Mouse (Mus musculus) fat pad, adult 2 months (tissue): ENCODE data around the gene Lrrc32.
A peak's percentile ranks its signal among the peaks of the same experiment; 100 is the strongest.

ENCODE experiments used
- DNase-seq: peaks from one replicate; pipeline ENCODE4 v3.0.0-alpha.2; 2011; ENCODE audit warnings: low read depth, low spot score; ENCODE audit errors: extremely low read depth

The Lrrc32 gene

GRCm38 (mm10) chr7:98510961-98511958 is 22.2 kb downstream of the Lrrc32 start:
- DNase-seq = peak; percentile 45

DNA sequence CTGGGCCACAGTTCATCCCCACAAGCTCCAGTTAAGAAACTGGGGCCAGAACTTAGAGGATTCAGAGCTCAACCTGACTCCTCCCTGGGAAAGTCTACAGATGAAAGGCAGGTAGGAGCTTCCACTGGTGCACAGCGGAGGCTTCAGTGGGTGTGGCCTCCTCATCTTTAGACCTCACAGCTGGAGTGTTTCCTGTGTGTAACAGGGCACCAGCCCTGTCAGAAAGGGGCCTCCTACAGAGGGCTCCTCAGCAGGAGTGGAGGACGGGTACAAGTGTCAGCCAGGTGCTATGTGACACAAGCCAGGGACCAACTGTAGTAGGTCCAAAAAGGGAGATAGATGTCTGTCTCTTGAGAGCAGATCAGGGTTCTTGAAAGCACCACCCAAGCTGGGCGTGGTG is 24.2 kb downstream of the Lrrc32 start:
- DNase-seq = no peak

DNA sequence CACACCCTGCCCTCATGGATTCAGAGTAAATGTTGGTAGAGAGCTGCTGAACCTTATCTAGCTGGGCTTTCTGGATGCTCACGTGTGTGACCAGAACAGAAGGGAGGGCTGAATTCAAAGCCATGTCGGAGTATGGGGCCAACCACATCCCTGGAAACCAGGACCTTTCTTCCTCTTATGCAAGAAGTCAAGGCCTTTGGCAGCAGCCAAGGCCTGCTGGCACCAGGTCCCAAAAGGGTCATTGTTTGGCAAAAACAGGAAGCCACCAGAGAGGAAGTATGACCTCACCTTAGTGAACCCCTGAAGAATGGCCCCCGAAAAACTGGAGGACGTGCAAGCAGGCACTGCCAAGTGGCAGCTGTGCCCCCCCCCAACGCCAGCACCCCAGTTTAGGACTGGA is 33.5 kb downstream of the Lrrc32 start:
- DNase-seq = no peak

GRCm38 (mm10) chr7:98523070-98523812 is 34.2 kb downstream of the Lrrc32 start:
- no peak for DNase-seq

DNA sequence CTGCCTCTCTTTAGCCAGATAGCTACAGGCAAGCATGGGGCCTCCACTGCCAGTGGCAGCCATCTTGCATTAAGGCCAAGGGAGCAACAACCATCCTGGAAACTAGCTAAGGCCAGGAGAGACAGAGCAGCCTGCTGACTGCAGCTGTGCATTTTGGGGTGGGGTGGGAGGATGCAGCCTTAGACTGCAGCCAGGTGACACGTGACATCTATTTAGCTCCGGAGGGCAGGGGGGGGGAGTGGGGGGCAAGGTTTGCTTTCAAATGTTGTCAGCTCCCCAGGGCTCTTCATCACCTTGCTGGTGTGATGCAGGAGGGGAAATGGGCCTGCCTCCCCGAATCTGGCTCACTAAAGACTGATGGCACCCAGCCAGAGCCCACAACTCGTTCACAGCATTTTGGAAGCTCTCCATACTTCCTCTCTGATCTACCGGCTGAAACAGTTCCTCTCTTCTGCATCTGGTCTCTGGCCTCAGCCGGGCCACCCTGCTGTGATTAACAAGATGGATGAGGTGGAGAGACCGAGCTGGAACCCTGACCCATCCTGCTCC is 34.8 kb downstream of the Lrrc32 start:
- DNase-seq = no peak

DNA sequence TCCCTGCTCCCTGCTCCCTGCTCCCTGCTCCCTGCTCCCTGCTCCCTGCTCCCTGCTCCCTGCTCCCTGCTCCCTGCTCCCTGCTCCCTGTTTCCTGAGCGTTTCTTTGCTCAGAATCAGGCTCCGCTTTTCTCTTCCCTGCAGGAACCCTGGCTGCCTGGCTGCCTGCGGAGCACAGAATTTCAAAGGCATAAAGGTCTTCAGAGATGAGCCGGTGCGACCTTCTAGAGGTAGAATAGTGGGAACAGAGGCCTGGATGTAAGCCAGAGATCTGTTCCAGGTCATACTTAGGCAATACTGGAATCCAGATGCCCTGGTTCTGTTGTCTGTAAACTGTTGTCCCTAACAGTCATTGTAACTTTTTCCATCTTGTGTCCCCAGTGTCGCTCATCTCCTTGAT is 35.3 kb downstream of the Lrrc32 start:
- no peak for DNase-seq

GRCm38 (mm10) chr7:98524869-98525699 is 36.0 kb downstream of the Lrrc32 start:
- DNase-seq = no peak

- no peak for DNase-seq
These were observed 38.0 kb downstream of the Lrrc32 start for GRCm38 (mm10) chr7:98527085-98527484.

GRCm38 (mm10) chr7:98531612-98532011 is 42.5 kb downstream of the Lrrc32 start:
- no peak for DNase-seq

GRCm38 (mm10) chr7:98532981-98533380 is 43.9 kb downstream of the Lrrc32 start:
- DNase-seq = no peak

DNA sequence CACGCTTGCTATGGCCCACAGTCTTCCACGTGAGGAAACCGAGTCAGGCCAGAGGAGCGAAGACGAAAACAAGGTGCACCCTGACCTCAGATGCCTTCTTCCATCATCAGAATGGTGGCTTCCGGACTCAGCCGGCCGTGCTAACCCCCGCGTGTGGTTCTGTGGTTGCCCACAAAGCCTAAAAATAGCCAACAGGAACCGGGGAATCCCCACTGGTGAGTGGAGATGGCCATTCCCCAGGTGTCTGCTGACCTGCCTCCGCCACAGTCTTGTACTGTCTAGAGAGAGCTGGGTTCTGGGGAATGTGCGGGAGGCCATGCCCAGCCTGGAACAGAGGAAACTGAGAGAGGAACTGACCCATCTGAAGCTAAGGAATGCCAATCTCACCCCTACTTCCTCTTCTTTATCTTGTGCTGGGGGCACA is 45.4 kb downstream of the Lrrc32 start:
- no peak for DNase-seq

DNA sequence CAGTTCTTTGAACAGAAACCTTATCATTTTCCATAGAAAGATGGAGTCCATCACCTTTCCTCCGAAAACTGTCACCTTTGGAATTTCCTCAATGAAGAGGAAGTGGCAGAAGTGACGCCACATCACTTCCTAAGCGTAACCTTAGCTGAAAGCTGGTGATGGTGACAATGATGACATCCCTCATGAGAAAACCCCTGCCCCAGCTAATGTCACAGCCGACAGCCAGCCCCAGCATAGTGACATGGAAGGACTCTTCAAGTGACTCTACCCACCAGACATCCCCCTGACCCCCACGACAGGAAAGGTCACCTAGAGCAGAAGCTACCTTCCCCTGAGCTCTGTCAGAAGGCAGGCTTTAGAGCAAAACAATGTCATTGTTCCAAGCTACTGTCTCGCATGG is 46.1 kb downstream of the Lrrc32 start:
- DNase-seq = no peak

- DNase-seq = no peak
These were observed 46.8 kb downstream of the Lrrc32 start for GRCm38 (mm10) chr7:98535882-98536281.

- no peak for DNase-seq
These were observed 48.3 kb downstream of the Lrrc32 start for GRCm38 (mm10) chr7:98537210-98537966.

DNA sequence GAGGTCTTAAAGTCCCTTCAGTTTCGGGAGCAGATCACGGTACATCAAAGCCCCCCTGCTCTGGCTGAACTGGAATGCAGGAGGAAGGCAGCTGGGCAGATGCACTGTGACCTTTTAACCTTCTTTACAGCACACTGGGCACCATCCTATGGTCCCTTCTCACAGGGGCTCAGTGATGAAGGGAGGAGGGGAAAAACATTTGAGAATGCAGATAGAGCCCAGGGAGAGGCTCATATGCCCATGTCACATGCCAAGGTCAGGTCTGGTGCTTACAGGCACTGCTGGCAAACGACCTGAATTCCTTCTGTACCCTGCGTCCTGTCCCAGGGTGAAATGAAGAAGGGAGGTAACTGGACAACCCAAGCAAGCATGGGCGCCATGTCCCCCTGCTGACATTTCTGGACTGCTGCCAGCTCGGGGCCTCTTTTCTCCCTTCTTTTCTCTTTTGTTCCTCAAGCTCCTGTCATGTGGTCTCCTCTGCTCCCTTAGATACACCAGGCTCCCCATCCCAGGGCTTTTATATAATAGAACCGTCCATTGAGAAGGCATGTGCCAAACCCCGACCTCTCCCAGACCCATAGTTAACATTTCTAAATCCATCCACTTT is 49.0 kb downstream of the Lrrc32 start:
- no peak for DNase-seq

GRCm38 (mm10) chr7:98540879-98541278 is 51.8 kb downstream of the Lrrc32 start:
- no peak for DNase-seq

DNA sequence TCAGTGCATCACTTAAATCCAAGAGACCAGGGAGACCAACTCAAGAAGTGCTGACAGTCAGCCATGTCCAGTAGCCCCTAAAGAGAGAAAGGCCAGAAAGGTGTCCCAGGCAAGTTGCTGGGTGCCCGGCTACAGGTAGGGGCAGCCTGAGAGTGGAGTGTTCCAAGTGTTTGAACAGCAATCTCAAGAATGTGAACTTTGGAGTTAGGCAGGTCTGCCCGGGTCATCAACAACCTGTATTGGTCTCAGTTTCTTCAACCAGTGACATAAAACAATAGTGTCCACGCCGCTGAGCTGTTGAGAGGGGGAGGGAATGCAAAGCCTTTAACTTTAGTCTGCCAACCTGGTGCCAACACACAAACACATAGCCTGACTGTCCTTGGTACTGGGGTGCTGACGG is 52.5 kb downstream of the Lrrc32 start:
- DNase-seq = no peak

DNA sequence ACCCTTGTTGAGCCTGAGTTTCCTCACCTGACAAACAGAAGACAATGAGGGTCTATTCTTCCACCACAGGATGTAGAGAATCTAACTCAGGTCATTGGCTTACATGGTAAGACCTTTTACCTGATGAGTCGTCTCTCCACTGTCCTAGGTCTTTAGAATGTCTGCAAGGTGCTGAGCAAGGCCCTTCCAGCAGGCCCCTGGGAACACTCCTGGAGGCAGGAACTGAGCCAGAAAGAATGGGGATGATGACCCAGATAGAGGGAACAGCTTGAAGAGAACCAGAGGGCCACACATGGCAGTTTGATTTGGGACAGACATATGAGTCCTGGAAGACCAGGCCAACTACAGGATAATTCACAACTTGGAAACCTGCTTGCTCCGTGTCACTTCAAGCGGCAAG is 53.2 kb downstream of the Lrrc32 start:
- DNase-seq = no peak

- DNase-seq = no peak
These were observed 53.7 kb downstream of the Lrrc32 start for GRCm38 (mm10) chr7:98542731-98543142.
